Mouse (Mus musculus): ENCODE data around the gene Trpm3. TPM values are rescaled to one million over a fixed set of nuclear protein-coding genes. Genes with fewer than 3 reads are reported as not detected.

Trpm3 gene
- polyA plus RNA-seq, 1 experiment, result 0.08 TPM

- Histone ChIP-seq H3K27ac (ENCODE audit: insufficient read depth, low read length) (no peak overlapping the region), H3K27me3 (ENCODE audit: control insufficient read depth, insufficient read depth, low read length) (no peaks in the 10 kb centered on the region), H3K36me3 (ENCODE audit: control insufficient read depth, insufficient read depth, low read length) (no peaks in the 10 kb centered on the region), H3K4me3 (ENCODE audit: extremely low read depth, insufficient read depth, insufficient read length) (no peak overlapping the region), H3K4me1 (ENCODE audit: control insufficient read depth, insufficient read depth, insufficient read length) (no peaks in the 10 kb centered on the region)
- 85% methylated on average over 5 of the region's 5 CpGs for WGBS
- TF ChIP-seq CTCF (IDR thresholded peaks at IDR 0.05; ENCODE audit: extremely low read depth, insufficient read depth, insufficient read length, insufficient replicate concordance), result no peak
- no peak for DNase-seq (ENCODE audit: low read depth in 1 of 2, low spot score in 2 of 2)
These were observed 553.1 kb downstream of the Trpm3 start for GRCm38 (mm10) chr19:22691995-22692394.

GRCm38 (mm10) chr19:22692553-22692952, 553.7 kb downstream of the Trpm3 start:
- no peaks in the 10 kb centered on the region for H3K4me1 ChIP-seq (ENCODE audit: control insufficient read depth, insufficient read depth, insufficient read length)
- WGBS, result 80% methylated on average over 4 of the region's 4 CpGs
- H3K27me3 ChIP-seq (ENCODE audit: control insufficient read depth, insufficient read depth, low read length), result no peaks in the 10 kb centered on the region
- H3K36me3 ChIP-seq (ENCODE audit: control insufficient read depth, insufficient read depth, low read length), result no peaks in the 10 kb centered on the region
- no peak overlapping the region for H3K4me3 ChIP-seq (ENCODE audit: extremely low read depth, insufficient read depth, insufficient read length)
- TF ChIP-seq POLR2A (IDR thresholded peaks at IDR 0.05; ENCODE audit: low read depth, low read length), result no peak
- TF ChIP-seq CTCF (IDR thresholded peaks at IDR 0.05; ENCODE audit: extremely low read depth, insufficient read depth, insufficient read length, insufficient replicate concordance), result no peak
- no peak overlapping the region for H3K27ac ChIP-seq (ENCODE audit: insufficient read depth, low read length)
- no peak for DNase-seq (ENCODE audit: low read depth in 1 of 2, low spot score in 2 of 2)

- H3K4me1 ChIP-seq (ENCODE audit: control insufficient read depth, insufficient read depth, insufficient read length), result no peaks in the 10 kb centered on the region
- WGBS, result 65% methylated on average over 5 of the region's 5 CpGs
- no peaks in the 10 kb centered on the region for H3K27me3 ChIP-seq (ENCODE audit: control insufficient read depth, insufficient read depth, low read length)
- TF ChIP-seq CTCF (IDR thresholded peaks at IDR 0.05; ENCODE audit: extremely low read depth, insufficient read depth, insufficient read length, insufficient replicate concordance), result no peak
- no peak for TF ChIP-seq POLR2A (IDR thresholded peaks at IDR 0.05; ENCODE audit: low read depth, low read length)
- no peaks in the 10 kb centered on the region for H3K36me3 ChIP-seq (ENCODE audit: control insufficient read depth, insufficient read depth, low read length)
- H3K4me3 ChIP-seq (ENCODE audit: extremely low read depth, insufficient read depth, insufficient read length), result no peak overlapping the region
- H3K27ac ChIP-seq (ENCODE audit: insufficient read depth, low read length), result no peak overlapping the region
- DNase-seq (ENCODE audit: low read depth in 1 of 2, low spot score in 2 of 2), result no peak
These were observed 554.1 kb downstream of the Trpm3 start for GRCm38 (mm10) chr19:22692956-22693355.

GRCm38 (mm10) chr19:22695423-22695822, 556.6 kb downstream of the Trpm3 start:
- H3K27me3 ChIP-seq (ENCODE audit: control insufficient read depth, insufficient read depth, low read length), result no peaks in the 10 kb centered on the region
- H3K4me3 ChIP-seq (ENCODE audit: extremely low read depth, insufficient read depth, insufficient read length), result no peak overlapping the region
- no peak for DNase-seq (ENCODE audit: low read depth in 1 of 2, low spot score in 2 of 2)
- 72% methylated on average over 2 of the region's 2 CpGs for WGBS
- no peak for TF ChIP-seq POLR2A (IDR thresholded peaks at IDR 0.05; ENCODE audit: low read depth, low read length)
- TF ChIP-seq CTCF (IDR thresholded peaks at IDR 0.05; ENCODE audit: extremely low read depth, insufficient read depth, insufficient read length, insufficient replicate concordance), result no peak
- no peaks in the 10 kb centered on the region for H3K36me3 ChIP-seq (ENCODE audit: control insufficient read depth, insufficient read depth, low read length)
- H3K4me1 ChIP-seq (ENCODE audit: control insufficient read depth, insufficient read depth, insufficient read length), result no peaks in the 10 kb centered on the region
- no peak overlapping the region for H3K27ac ChIP-seq (ENCODE audit: insufficient read depth, low read length)

- 83% methylated on average over 4 of the region's 4 CpGs for WGBS
- H3K4me1 ChIP-seq (ENCODE audit: control insufficient read depth, insufficient read depth, insufficient read length), result no peaks in the 10 kb centered on the region
- no peak overlapping the region for H3K27ac ChIP-seq (ENCODE audit: insufficient read depth, low read length)
- H3K27me3 ChIP-seq (ENCODE audit: control insufficient read depth, insufficient read depth, low read length), result no peaks in the 10 kb centered on the region
- TF ChIP-seq POLR2A (IDR thresholded peaks at IDR 0.05; ENCODE audit: low read depth, low read length) (no peak), CTCF (IDR thresholded peaks at IDR 0.05; ENCODE audit: extremely low read depth, insufficient read depth, insufficient read length, insufficient replicate concordance) (no peak)
- H3K4me3 ChIP-seq (ENCODE audit: extremely low read depth, insufficient read depth, insufficient read length), result no peak overlapping the region
- H3K36me3 ChIP-seq (ENCODE audit: control insufficient read depth, insufficient read depth, low read length), result no peaks in the 10 kb centered on the region
- no peak for DNase-seq (ENCODE audit: low read depth in 1 of 2, low spot score in 2 of 2)
These were observed 559.9 kb downstream of the Trpm3 start for GRCm38 (mm10) chr19:22698737-22699136.

- no peaks in the 10 kb centered on the region for H3K4me1 ChIP-seq (ENCODE audit: control insufficient read depth, insufficient read depth, insufficient read length)
- DNase-seq (ENCODE audit: low read depth in 1 of 2, low spot score in 2 of 2), result no peak
- no peaks in the 10 kb centered on the region for H3K36me3 ChIP-seq (ENCODE audit: control insufficient read depth, insufficient read depth, low read length)
- H3K27me3 ChIP-seq (ENCODE audit: control insufficient read depth, insufficient read depth, low read length), result no peaks in the 10 kb centered on the region
- TF ChIP-seq CTCF (IDR thresholded peaks at IDR 0.05; ENCODE audit: extremely low read depth, insufficient read depth, insufficient read length, insufficient replicate concordance), result no peak
- no peak for TF ChIP-seq POLR2A (IDR thresholded peaks at IDR 0.05; ENCODE audit: low read depth, low read length)
- WGBS, result 75% methylated on average over 5 of the region's 5 CpGs
- no peak overlapping the region for H3K27ac ChIP-seq (ENCODE audit: insufficient read depth, low read length)
- no peak overlapping the region for H3K4me3 ChIP-seq (ENCODE audit: extremely low read depth, insufficient read depth, insufficient read length)
These were observed 562.2 kb downstream of the Trpm3 start for GRCm38 (mm10) chr19:22700871-22701651.

GRCm38 (mm10) chr19:22703876-22704275, 565.0 kb downstream of the Trpm3 start:
- Histone ChIP-seq H3K27ac (ENCODE audit: insufficient read depth, low read length) (no peak overlapping the region), H3K27me3 (ENCODE audit: control insufficient read depth, insufficient read depth, low read length) (no peaks in the 10 kb centered on the region), H3K36me3 (ENCODE audit: control insufficient read depth, insufficient read depth, low read length) (no peaks in the 10 kb centered on the region), H3K4me3 (ENCODE audit: extremely low read depth, insufficient read depth, insufficient read length) (no peak overlapping the region), H3K4me1 (ENCODE audit: control insufficient read depth, insufficient read depth, insufficient read length) (no peaks in the 10 kb centered on the region)
- 86% methylated on average over 6 of the region's 6 CpGs for WGBS
- no peak for DNase-seq (ENCODE audit: low read depth in 1 of 2, low spot score in 2 of 2)
- TF ChIP-seq CTCF (IDR thresholded peaks at IDR 0.05; ENCODE audit: extremely low read depth, insufficient read depth, insufficient read length, insufficient replicate concordance) (no peak), POLR2A (IDR thresholded peaks at IDR 0.05; ENCODE audit: low read depth, low read length) (no peak)

Measured in spleen, adult 2 months (tissue).